Mouse (Mus musculus) fibroblast of lung, adult 2 months (primary cell): ENCODE results near the gene Apbb1.

ENCODE experiments used
- DNase-seq: peaks from one replicate; pipeline ENCODE4 v3.0.0-alpha.2; 2011; ENCODE audit warnings: low read depth

The Apbb1 gene

DNA sequence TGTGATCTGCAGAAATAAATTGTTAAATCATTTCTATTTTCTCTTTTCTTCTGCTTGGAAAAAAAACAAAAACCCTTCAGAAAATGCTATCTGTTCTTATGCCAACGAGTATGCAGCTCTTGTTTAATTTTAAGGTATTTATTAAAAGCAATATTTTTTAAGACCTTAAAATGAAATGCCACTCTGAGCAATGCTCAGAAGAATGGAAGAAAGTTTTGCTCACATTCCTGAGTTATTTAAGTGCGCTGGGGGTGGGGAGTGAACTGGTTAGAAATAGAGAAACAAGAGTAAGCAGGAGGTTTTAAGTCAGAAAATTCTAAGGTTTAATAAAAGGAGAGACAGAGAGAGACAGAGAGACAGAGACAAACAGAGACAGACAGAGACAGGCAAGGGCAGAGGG lies 61.7 kb downstream of the Apbb1 start:
- DNase-seq, result no peak

DNA sequence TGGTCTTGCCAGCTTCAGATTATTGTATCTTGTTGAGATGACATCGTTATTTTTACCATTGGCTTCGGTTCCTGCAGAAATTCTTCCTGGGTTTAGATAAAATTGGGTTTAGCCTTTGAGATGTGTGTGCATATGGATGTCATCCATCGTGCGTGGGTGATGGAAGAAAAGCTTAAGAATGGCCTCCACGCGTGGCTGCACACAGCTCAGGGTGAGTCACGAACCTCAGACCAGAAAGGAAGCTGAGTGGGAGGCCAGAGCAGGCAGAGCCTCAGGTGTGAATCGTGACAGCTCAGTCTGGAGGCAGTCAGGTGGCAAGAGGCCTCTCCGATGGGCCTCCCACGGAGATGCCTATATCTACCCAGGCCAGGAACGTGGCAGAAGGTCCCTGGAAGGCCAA lies 62.1 kb downstream of the Apbb1 start:
- DNase-seq, result no peak

DNA sequence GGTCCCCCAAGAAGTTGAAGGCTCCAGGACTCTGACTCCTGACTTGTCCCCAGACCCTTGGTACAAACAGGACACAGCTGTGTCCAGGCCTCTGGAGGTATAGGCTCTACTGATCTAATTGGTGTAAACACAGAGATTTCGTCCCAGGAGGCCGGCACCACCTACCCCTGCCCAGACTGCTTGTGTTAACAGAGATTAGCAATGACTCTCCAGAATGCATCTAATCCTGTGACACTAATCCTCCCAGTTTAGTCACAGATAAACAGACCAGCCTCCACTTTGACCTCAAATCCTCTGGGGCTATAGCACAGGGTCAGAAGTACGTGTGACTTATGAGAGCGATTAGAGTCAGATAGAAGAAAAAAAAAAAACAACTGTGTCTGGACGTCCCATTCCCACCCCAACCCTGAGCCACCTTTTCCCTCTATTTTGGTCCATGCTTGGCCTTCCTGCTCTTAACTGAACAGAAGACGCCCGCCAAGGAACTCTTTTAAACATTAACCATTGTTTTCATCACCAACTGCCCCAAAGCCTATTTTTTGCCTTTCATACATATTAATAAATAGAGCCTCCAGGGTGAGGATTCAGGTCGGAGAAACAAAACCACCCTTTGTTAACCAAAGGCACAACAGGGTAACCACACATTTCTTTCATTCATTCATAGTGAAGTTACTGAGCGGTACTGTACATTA lies 64.6 kb downstream of the Apbb1 start:
- no peak for DNase-seq

DNA sequence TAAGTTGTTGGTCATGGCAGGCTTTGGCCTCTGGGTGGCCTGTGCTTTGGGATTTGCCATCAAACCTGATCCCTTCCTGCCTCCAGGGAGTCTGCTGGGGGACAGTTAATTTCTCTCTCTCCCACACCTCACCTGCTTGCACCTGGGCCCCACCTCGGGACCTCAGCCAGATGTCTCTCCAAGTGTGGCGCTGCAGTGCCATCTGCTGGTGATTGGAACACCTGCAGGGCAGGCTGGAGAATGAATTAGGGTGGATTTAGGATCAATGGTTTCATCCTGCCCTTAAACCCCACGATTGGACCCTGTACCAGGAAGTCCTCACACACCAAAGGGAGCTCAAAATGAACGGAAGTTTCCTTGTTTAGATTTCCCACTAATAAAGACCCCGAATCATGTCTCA lies 66.3 kb downstream of the Apbb1 start:
- DNase-seq, result no peak

DNA sequence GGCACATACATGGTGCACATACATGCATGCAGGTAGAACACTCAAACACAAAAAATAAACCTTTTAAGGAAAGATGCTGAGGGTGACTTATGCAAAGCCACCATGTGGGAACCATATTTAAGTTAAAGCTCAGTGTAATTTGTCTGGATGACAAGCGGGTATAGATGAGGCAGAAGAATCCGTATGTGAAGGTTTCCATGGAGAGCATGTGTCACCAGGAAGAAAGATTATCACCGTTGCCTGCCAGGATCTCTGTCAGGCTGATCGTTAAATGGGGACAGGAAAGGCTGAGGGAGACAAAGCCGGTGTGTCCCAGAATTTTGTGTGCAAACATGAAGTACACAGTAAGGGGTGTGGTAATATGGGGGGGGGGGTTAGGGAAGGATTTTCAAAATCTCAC lies 66.9 kb downstream of the Apbb1 start:
- no peak for DNase-seq

DNA sequence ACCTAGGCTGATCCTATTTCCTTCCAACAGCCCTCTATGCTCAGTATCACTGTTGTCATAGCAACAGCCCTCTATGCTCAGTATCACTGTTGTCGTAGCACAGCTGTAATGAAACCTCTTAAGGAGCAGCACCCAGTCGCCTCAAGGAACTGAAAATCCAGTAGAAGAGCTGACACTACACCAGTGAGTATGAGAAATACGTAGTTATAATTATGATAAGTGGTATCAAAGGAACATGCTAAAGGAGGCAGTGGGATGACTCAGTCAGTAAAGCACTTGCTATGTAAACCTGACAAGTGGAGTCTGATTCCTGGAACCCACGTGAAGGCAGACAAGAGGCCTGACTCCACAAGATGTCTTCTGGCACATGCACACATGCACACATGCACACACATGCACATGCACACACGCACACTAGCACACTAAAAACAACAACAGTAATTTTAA lies 67.6 kb downstream of the Apbb1 start:
- DNase-seq, result no peak

DNA sequence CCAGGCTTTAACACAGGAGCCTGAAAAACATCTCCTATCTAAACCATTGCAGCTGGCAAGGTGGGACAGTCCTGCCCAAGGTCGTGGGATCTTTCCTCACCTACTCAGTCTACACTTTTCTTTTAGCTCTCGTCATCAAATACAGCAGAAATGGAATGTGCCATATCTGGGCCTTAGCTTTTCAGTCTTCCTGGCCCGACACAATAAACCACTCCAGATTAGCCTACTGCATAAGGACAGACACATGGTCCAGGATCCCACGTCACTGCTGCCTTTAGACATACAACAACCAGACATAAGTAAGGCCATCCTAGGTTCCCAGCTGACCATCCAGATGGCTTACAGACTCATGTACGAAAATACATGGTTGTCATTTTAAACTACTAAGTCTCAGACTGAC lies 71.3 kb downstream of the Apbb1 start:
- no peak for DNase-seq
